Mouse (Mus musculus): Measurements from ENCODE around the gene Flii.

DNA sequence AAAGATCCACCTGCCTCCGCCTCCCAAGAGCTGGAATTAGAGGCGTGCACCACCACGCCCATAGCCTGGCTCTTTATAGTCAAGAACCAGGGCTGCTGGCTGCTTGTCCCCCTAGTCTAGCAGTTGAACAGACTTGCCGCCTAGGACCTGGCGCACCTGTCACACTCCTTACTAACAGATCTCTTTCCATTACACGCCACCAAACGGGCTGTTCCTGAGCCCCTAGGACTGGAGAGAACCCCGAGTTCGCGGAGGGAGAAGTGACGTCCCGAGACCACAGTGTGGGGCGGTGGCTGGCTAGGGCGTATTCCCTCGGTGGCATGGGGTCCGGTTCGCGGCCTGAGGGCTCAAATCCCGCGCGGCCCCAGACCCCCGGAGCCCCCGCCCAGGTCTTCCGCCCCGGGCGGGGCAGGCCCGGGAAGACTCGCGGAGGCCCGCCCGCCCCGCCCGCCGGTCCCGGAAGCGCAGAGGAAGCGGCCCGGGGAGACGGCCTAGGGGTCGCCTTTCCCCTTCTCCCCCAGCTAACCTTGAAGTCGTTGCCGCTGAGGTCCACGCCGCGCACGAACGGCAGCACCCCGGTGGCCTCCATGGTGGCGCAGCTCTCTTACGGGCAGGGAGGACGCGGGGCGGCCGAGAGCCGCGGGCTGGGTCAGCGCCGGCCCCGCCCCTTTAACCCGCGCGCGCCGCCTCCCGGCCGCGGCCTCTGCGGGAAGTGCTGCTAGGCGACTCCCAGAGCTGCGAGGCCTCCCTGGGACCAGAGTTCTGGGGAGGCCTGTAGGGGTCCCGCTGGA is at the start of gene Flii:
- TF ChIP-seq CTCF (IDR thresholded peaks at IDR 0.05; ENCODE audit: low read depth) (peak; percentile 72), EP300 (optimal IDR thresholded peaks at IDR 0.05) (no peak)
